Mouse (Mus musculus): Measurements from ENCODE around the gene Alpk3.

GRCm38 (mm10) chr7:81047847-81048246 lies 9.6 kb upstream of the Alpk3 start:
- TF ChIP-seq CTCF (IDR thresholded peaks at IDR 0.05; ENCODE audit: low read depth) (no peak), EP300 (optimal IDR thresholded peaks at IDR 0.05) (no peak)
